Mouse (Mus musculus): Measurements from ENCODE around the gene Amot.

Amot gene

GRCm38 (mm10) chrX:145504717-145505415, at the start of gene Amot:
TSS of gene Amot (minus strand) at chrX:145505181.
- in situ Hi-C loops (cut with MboI, MseI), result no loop called here

GRCm38 (mm10) chrX:145545060-145545459, 40.1 kb upstream of the Amot start:
- in situ Hi-C loops (cut with MboI, MseI), result no loop called here

- in situ Hi-C loops (cut with MboI, MseI), result no loop called here
Measured at GRCm38 (mm10) chrX:145543602-145544490, 38.9 kb upstream of the Amot start.

GRCm38 (mm10) chrX:145541050-145541449, 36.1 kb upstream of the Amot start:
- in situ Hi-C loops (cut with MboI, MseI), result no loop called here

- in situ Hi-C loops (cut with MboI, MseI), result no loop called here
Measured at GRCm38 (mm10) chrX:145540321-145540720, 35.3 kb upstream of the Amot start.

- in situ Hi-C loops (cut with MboI, MseI), result loop anchor here (10.0 kb wide), 1 partner anchor 845 kb away; the partner anchor contains the start of genes Rtl4 and Trpc5
Measured at GRCm38 (mm10) chrX:145529602-145530001, 24.6 kb upstream of the Amot start.

GRCm38 (mm10) chrX:145516322-145517066, 11.5 kb upstream of the Amot start:
- in situ Hi-C loops (cut with MboI, MseI), result no loop called here

- in situ Hi-C loops (cut with MboI, MseI), result no loop called here
Measured at GRCm38 (mm10) chrX:145515498-145516158, 10.6 kb upstream of the Amot start.

- in situ Hi-C loops (cut with MboI, MseI), result no loop called here
Measured at GRCm38 (mm10) chrX:145510675-145511074, 5.7 kb upstream of the Amot start.

- in situ Hi-C loops (cut with MboI, MseI), result no loop called here
Measured at GRCm38 (mm10) chrX:145505457-145506201, 648 bp upstream of the Amot start.

GRCm38 (mm10) chrX:145501666-145502355, 3.2 kb downstream of the Amot start:
- in situ Hi-C loops (cut with MboI, MseI), result no loop called here

- in situ Hi-C loops (cut with MboI, MseI), result no loop called here
Measured at GRCm38 (mm10) chrX:145499101-145499500, 5.9 kb downstream of the Amot start.

- in situ Hi-C loops (cut with MboI, MseI), result no loop called here
Measured at GRCm38 (mm10) chrX:145498691-145499090, 6.3 kb downstream of the Amot start.

- in situ Hi-C loops (cut with MboI, MseI), result no loop called here
Measured at GRCm38 (mm10) chrX:145497486-145497885, 7.5 kb downstream of the Amot start.

GRCm38 (mm10) chrX:145495381-145495780, 9.6 kb downstream of the Amot start:
- in situ Hi-C loops (cut with MboI, MseI), result no loop called here

GRCm38 (mm10) chrX:145490821-145491220, 14.2 kb downstream of the Amot start:
- in situ Hi-C loops (cut with MboI, MseI), result no loop called here

GRCm38 (mm10) chrX:145490417-145490816, 14.6 kb downstream of the Amot start:
- in situ Hi-C loops (cut with MboI, MseI), result no loop called here

- in situ Hi-C loops (cut with MboI, MseI), result no loop called here
Measured at GRCm38 (mm10) chrX:145489950-145490349, 15.0 kb downstream of the Amot start.

GRCm38 (mm10) chrX:145485495-145485894, 19.5 kb downstream of the Amot start:
- in situ Hi-C loops (cut with MboI, MseI), result no loop called here

- in situ Hi-C loops (cut with MboI, MseI), result no loop called here
Measured at GRCm38 (mm10) chrX:145483486-145484055, 21.4 kb downstream of the Amot start.

Measured in T-helper 2 cell (primary cell).